Mouse (Mus musculus) frontal cortex, postnatal 14 days (tissue): ENCODE measurements around the gene Msi2.

Source experiments
- DNase-seq, 2 experiments: peaks; one replicate each; pipeline ENCODE4 v3.0.0; 2022; ENCODE audit warnings: low spot score in 2 of 2

Gene Msi2

GRCm38 (mm10) chr11:88315393-88315792 is 402.9 kb downstream of the Msi2 start:
- no peak for DNase-seq

GRCm38 (mm10) chr11:88314471-88314870 is 403.8 kb downstream of the Msi2 start:
- DNase-seq: no peak

GRCm38 (mm10) chr11:88313512-88313911 is 404.8 kb downstream of the Msi2 start:
- no peak for DNase-seq

GRCm38 (mm10) chr11:88311606-88312005 is 406.7 kb downstream of the Msi2 start:
- DNase-seq: no peak

GRCm38 (mm10) chr11:88310773-88311172 is 407.5 kb downstream of the Msi2 start:
- no peak for DNase-seq

GRCm38 (mm10) chr11:88309059-88309700 is 409.1 kb downstream of the Msi2 start:
- no peak for DNase-seq

- no peak for DNase-seq
Measured at GRCm38 (mm10) chr11:88307616-88308543, 410.4 kb downstream of the Msi2 start.

- DNase-seq: no peak
Measured at GRCm38 (mm10) chr11:88305759-88306158, 412.6 kb downstream of the Msi2 start.

- no peak for DNase-seq
Measured at GRCm38 (mm10) chr11:88301619-88302018, 416.7 kb downstream of the Msi2 start.

- no peak for DNase-seq
Measured at GRCm38 (mm10) chr11:88299345-88299744, 419.0 kb downstream of the Msi2 start.

- no peak for DNase-seq
Measured at GRCm38 (mm10) chr11:88297526-88297925, 420.8 kb downstream of the Msi2 start.

GRCm38 (mm10) chr11:88295298-88295697 is 423.0 kb downstream of the Msi2 start:
- DNase-seq: no peak

- DNase-seq: no peak
Measured at GRCm38 (mm10) chr11:88294394-88294710, 424.0 kb downstream of the Msi2 start.

GRCm38 (mm10) chr11:88293631-88294393 is 424.5 kb downstream of the Msi2 start, which contains the start of gene Ccdc182:
TSS of gene Ccdc182 (plus strand) at chr11:88294058.
- no peak for DNase-seq

GRCm38 (mm10) chr11:88291688-88292087 is 426.6 kb downstream of the Msi2 start:
- DNase-seq: no peak

GRCm38 (mm10) chr11:88291245-88291644 is 427.1 kb downstream of the Msi2 start:
- no peak for DNase-seq
